Mouse (Mus musculus) lung, postnatal 10 days (tissue): ENCODE data around the gene Lce6a.

ENCODE experiments used
- DNase-seq: peaks from one replicate; pipeline ENCODE4 v3.0.0; 2021

Lce6a gene

GRCm38 (mm10) chr3:92621560-92621959 lies at the start of gene Lce6a:
Gene Lce6a (minus strand): TSS chr3:92621660.
- DNase-seq = no peak

- DNase-seq = no peak
Observed at GRCm38 (mm10) chr3:92670215-92670614, 48.8 kb upstream of the Lce6a start, which contains the start of gene Lce1a2. Gene Lce1a2 (minus strand): TSS chr3:92670315.

DNA sequence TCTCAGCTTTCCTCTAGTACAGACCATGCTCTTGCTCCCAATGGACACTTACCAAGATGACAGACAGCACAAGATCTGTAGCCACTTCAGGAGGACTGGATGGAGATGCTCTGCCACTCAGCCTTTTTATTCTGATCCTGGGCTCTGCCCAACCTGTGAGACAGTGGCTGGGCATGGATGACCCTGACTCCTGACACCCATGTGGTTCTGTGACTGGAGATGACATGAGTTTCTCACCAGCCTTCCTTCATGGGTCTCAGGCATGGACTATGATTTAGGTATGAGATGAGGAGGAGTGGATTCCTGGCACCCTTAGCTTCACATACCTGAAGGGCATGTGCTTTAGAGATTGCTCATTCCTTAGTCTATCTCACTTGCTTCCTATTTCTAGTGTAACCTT lies 35.4 kb upstream of the Lce6a start, which contains the start of gene Lce1b:
Gene Lce1b, minus strand, starts transcription at position 101 of the 400 bp plus-strand sequence.
- no peak for DNase-seq

- no peak for DNase-seq
Observed at GRCm38 (mm10) chr3:92648207-92648606, 26.7 kb upstream of the Lce6a start, which contains the start of gene Lce1a1. Gene Lce1a1 (minus strand): TSS chr3:92648307.

GRCm38 (mm10) chr3:92639854-92640253 lies 18.4 kb upstream of the Lce6a start:
- DNase-seq = no peak

GRCm38 (mm10) chr3:92638653-92638991 lies 17.2 kb upstream of the Lce6a start:
- no peak for DNase-seq

DNA sequence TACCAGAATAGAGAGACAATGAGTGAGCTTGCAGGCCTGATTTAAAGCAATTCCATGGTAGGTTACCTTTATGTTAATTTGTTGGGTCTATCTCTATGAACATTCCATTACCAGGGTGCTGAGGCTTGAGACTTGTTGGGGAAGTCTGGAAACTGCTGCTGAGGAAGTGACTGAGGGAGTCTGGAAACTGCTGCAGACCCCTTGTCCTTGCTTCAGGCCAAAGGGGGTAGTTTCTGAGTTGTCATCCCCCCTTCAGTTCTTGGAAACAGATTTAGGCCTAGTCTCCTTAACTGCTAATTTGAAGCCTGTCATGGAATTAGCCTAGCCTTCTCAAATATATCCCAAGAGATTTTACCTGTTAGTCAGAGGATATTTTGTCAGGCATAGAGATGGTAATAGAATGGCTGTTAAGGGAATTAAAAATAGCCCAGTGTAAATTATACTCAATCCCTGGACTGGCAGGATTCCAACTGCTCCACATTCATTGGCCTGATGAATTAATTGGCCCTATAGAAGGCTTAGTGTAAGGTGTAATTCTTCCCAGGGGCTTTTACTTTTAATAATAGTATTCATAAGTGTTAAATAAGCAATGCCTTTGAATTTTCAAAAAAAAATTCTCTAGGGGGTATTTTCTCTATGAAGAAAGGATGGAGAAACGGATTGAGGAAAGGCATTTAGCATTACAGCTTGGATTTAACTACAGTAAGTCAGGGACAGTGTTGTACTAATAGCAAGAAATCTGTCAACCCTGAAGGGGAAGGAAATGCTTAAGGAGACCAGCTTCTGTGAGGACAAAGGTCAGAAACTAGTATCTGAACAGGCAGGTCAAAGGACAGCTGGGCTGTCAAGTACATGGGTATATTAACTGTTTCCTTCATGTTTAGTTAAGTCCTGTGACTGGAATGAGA lies 16.5 kb upstream of the Lce6a start:
- DNase-seq = no peak

DNA sequence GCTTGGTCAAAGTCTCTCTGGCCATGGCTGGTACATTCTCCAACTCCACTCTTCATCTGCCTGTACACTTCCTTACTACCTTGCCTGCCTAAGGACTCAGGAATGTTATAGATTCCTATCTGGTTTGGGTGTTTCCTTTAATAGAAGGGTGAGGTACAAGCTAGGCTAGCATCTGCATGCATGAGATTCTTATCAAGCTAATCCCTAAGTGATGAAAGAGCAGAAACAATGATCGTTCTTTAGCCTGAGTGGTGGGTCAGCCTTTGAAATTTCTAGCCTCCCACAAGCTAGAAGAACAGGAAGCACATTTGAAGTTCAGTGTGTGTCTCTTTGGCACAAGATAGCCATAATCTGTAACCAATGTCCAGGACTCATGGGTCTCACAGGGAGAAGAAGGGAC lies 11.7 kb downstream of the Lce6a start:
- DNase-seq = no peak

DNA sequence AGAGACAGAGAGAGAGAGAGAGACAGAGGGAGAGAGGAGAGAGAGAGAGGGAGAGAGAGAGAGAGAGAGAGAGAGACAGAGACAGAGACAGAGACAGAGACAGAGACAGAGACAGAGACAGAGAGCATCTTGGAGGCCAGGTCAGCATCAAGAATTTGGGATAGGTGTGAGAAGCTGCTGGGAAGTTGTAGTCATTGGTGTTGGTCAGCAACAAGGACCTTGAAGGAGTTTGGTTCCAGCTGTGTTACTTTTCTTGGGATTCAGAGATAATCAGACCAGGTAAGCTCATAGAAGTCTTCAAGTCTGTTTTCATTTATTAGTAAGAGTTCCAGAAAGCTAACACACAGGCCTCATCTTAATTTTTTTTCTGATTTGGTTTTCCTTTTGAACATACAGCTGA lies 14.1 kb downstream of the Lce6a start, which contains the start of gene 2210017I01Rik:
Gene 2210017I01Rik, minus strand, starts transcription at position 101 of the 400 bp plus-strand sequence.
- DNase-seq = no peak

DNA sequence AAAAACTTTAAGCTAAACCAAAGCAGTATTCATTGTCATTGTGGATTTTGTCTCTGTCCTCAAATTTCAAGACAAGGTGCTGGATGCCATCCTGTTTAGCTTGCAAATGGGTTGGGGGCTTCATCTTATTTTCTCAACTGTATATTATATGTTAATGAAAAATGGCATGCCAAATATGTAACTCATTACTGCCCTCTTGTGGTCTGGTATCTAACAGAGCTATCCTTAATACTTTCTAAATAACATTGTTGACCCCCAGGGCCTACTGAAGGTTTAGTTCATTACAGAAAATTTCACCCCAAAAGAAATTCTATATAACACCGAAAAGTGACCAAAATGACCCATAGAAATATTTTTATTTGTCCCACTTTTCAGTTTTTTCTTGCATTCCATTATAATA lies 19.3 kb downstream of the Lce6a start:
- DNase-seq = no peak

DNA sequence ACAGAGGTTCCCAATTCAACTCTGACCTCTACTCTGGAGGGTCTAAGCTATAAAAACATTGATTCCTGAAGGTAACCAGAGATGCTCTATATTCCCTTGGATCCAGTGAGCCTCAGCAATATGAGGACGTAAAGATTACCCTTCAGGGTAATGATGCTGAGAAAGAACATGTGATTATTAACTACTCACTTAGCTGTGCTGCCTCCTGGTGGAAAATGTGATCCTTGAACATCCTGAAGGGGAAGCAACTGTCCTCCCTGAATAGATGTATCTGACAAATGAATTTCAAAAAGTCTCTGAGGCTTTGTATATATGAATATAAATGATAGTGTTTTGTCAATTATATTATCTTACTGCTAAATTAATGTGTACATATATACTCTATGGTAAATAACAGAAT lies 21.0 kb downstream of the Lce6a start:
- DNase-seq = no peak

DNA sequence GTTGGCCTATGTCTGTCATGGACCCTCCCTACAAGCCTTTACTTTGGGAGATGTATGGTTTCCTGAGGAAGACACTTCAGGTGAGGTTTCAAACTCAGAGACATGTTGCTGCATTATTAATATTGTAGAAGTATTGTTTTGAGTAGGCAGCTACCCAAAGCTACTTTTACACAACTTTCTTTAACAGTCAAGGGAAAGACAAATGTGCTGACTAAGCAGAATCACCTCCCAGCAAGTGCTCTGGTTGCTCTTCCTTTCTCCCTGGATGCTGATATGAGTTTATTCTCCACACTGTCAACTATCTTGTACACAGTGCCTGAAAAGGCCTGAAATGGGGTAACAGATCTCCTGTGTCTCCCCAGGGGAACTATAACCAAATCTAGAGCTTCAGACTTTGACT lies 21.5 kb downstream of the Lce6a start:
- DNase-seq = no peak

- DNase-seq = no peak
Observed at GRCm38 (mm10) chr3:92598429-92598828, 23.0 kb downstream of the Lce6a start.

- no peak for DNase-seq
Observed at GRCm38 (mm10) chr3:92588858-92589257, 32.6 kb downstream of the Lce6a start, which contains the start of gene Smcp. Gene Smcp (minus strand): TSS chr3:92588997.

DNA sequence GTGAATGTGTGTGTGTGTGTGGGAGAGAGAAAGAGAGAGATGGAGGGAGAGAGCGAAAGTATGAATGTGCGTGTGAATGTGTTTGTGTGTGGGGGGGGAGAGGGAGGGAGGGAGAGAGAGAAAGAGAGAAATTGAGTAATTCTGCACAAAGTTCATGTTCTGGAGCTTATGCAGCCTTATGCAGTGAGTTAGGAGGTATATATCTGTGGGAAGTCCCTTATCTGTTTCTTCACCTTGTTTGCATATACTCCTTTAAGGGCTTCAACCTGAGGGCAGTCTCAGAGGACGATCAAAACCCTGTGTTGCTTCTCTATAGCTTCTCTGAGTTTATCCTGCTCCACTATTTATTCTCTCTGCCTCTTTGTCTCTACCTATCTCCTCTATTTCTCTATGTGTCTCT lies 34.3 kb downstream of the Lce6a start:
- DNase-seq = no peak

DNA sequence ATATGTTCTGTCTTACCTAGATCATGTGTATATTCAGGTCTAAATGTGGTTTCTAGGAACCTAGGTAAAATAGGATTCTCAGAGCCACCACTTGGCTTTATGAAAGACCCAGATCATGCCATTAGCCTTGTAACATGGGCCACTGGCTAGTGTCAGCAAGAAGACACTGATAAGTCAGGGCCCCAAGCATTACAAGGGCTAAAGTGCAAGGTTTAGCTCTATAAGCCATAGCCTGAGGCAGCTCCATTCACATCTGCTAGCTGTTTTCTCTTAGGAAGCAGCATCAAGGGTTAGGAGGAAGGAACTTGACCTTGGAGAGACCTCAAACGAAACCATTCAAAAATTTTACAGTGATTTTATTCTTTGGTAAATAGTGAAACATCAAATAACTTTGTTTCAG lies 36.4 kb downstream of the Lce6a start:
- no peak for DNase-seq

DNA sequence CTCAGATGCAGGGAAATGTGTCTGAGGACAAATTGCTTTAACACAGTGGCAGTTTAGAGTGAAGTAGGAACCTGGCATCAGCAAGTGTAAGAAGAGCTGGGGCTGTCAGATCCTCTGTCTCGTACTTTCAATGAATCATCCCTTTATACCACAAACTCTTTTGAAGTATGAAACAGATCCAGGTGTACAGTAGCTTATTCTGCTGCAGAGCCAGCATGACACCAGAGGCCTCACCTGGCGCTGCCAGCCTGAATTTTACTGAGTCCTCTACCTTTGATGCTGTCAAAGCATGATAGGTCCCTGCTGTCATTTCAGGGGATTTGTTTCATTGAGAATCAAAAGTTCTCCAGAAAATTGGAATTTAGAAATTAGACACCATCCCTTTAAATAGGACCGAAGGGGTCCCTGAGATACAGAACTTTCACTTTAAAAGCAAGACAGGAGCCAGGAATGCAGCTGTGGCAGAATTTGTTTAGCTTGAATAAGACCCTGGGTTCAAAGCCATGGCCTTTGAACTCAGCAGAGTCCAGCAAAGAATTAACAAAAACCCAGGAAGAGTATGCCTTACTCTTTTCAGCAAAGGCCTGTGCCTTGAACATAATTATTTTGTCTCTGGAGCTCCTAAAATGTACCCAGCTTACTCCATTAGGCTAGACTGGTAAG lies 38.2 kb downstream of the Lce6a start:
- DNase-seq = no peak

DNA sequence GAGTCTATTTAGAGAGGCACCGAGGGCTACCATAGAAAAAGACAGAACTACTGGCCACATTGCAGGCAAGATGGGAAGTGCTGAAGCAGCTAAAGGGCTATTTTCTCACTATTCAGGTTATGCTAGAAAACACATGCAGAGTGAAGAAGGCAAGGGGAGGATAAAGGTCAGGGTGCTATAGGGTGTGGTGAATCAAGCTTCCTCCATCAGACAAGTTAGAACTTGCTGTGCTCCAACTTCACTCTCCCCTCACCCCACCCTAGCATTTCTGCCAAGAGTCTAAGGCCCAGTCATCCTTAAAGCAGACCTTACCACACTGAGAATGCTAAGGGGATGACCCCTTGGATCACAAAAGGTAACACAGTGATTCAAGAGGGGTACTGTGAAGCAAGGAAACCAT lies 42.0 kb downstream of the Lce6a start:
- DNase-seq = no peak

GRCm38 (mm10) chr3:92578652-92579413 lies 42.6 kb downstream of the Lce6a start:
- no peak for DNase-seq

DNA sequence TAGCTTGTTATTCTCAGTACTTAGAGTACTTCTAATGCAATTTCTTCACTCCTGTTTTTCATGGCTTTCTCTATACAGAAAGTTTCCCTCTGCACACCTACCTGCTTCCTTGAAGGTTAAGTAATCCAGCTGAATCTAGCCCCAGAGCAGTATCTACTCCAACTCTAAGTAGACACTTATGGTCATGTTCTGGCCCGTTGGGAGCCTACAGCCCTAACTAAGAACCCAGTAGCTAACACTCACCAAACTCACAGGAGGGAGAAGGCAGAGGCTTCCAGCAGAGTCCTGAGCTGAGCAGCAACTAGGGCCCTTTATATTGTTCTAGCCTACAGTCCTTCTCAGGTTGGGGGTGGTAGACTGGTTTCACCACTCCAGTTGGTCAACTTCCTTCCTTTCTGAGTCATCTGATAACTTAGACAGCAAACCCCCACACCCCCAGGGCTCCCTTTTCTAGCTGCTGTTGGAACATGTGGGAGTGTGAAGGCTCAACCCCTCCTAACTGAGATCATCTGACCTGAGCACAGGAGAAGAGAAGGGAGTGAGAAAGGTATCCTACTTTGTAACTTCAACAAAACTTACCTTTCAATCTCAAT lies 47.9 kb downstream of the Lce6a start, which contains the start of gene Ivl:
Gene Ivl, minus strand, starts transcription at position 287 of the 593 bp plus-strand sequence.
- DNase-seq = no peak

DNA sequence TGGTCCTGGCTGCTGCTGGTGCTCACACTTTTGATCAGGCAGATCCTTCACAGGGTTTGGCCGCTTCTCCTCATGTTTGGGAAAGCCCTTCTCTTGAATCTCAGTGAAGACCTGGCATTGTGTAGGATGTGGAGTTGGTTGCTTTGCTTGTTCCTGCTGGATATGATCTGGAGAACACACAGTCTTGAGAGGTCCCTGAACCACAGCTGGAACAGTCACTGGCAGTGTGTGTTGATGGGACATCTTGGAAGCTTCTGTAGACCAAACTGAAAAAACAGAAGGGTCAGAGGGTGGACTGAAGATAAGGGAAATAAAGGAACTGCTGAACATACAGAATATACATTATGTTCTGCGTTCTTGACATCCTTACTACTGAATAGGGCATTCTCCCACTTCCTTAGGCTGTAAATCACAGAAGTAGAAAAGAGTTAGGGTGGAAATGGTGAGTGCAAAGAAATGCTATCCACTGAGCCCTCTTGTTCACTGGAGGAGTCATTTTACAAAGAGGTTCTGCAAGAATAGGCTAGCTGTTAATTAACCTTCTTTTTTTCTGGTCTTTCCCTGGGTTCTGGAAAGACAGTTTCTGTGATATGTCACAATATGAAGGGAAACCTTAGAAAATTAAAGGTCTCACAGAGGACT lies 48.8 kb downstream of the Lce6a start:
- no peak for DNase-seq
